Mouse (Mus musculus): Measurements from ENCODE around the gene Sulf2. TPM values are rescaled to one million over a fixed set of nuclear protein-coding genes. Genes with fewer than 3 reads are reported as not detected.
"Not testable (repeated sequence)": the region's sequence is repeated elsewhere in the genome, so short reads cannot be mapped to it uniquely, and the experiment has no call there.

The Sulf2 gene
- 10 to 100 TPM; 84.5 to 88.7 TPM for total RNA-seq (2021)

- intact Hi-C loops (cut with DNase I), result loop anchor here (1.0 to 5.0 kb wide), 5 partner anchors 47 to 409 kb away; no protein-coding TSS in a partner anchor
- peak; percentile 87 to 89 for DNase-seq
These were observed at the start of gene Sulf2 for GRCm38 (mm10) chr2:166155454-166155815. Sulf2 (minus strand) TSS chr2:166155663.

- no peak for DNase-seq
- intact Hi-C loops (cut with DNase I), result no loop called here
These were observed 48.7 kb upstream of the Sulf2 start for GRCm38 (mm10) chr2:166204174-166204573.

GRCm38 (mm10) chr2:166203647-166204046 is 48.2 kb upstream of the Sulf2 start:
- peak in 1 of 2 experiments; percentile 42 for DNase-seq
- intact Hi-C loops (cut with DNase I), result no loop called here

GRCm38 (mm10) chr2:166197964-166198363 is 42.5 kb upstream of the Sulf2 start:
- no peak for DNase-seq
- intact Hi-C loops (cut with DNase I), result no loop called here

- peak; percentile 63 for DNase-seq
- intact Hi-C loops (cut with DNase I), result no loop called here
These were observed 41.6 kb upstream of the Sulf2 start for GRCm38 (mm10) chr2:166197064-166197463.

GRCm38 (mm10) chr2:166196080-166196786 is 40.8 kb upstream of the Sulf2 start:
- intact Hi-C loops (cut with DNase I), result no loop called here
- peak in 1 of 2 experiments; percentile 51 for DNase-seq

- no peak for DNase-seq
- intact Hi-C loops (cut with DNase I), result no loop called here
These were observed 39.6 kb upstream of the Sulf2 start for GRCm38 (mm10) chr2:166195041-166195440.

GRCm38 (mm10) chr2:166194112-166194758 is 38.8 kb upstream of the Sulf2 start:
- DNase-seq, result no peak
- intact Hi-C loops (cut with DNase I), result no loop called here

- DNase-seq, result no peak
- intact Hi-C loops (cut with DNase I), result no loop called here
These were observed 38.0 kb upstream of the Sulf2 start for GRCm38 (mm10) chr2:166193509-166193908.

- DNase-seq, result no peak
- intact Hi-C loops (cut with DNase I), result no loop called here
These were observed 35.4 kb upstream of the Sulf2 start for GRCm38 (mm10) chr2:166190816-166191215.

- intact Hi-C loops (cut with DNase I), result no loop called here
- DNase-seq, result no peak
These were observed 33.7 kb upstream of the Sulf2 start for GRCm38 (mm10) chr2:166189191-166189590.

GRCm38 (mm10) chr2:166187874-166188453 is 32.5 kb upstream of the Sulf2 start:
- intact Hi-C loops (cut with DNase I); DNase-seq: not testable (repeated sequence)

GRCm38 (mm10) chr2:166187319-166187718 is 31.9 kb upstream of the Sulf2 start:
- intact Hi-C loops (cut with DNase I); DNase-seq: not testable (repeated sequence)

- intact Hi-C loops (cut with DNase I), result no loop called here
These were observed 30.9 kb upstream of the Sulf2 start for GRCm38 (mm10) chr2:166186244-166186948.

GRCm38 (mm10) chr2:166185768-166186167 is 30.3 kb upstream of the Sulf2 start:
- no peak for DNase-seq
- intact Hi-C loops (cut with DNase I), result no loop called here

More at GRCm38 (mm10) chr2:166186244-166186948, 30.9 kb upstream of the Sulf2 start:
- DNase-seq, result no peak

- no peak for DNase-seq
These were observed 29.0 kb upstream of the Sulf2 start for GRCm38 (mm10) chr2:166184417-166184816.

GRCm38 (mm10) chr2:166182009-166182685 is 26.7 kb upstream of the Sulf2 start:
- intact Hi-C loops (cut with DNase I), result no loop called here
- DNase-seq, result no peak

More at GRCm38 (mm10) chr2:166184417-166184816, 29.0 kb upstream of the Sulf2 start:
- intact Hi-C loops (cut with DNase I), result no loop called here

GRCm38 (mm10) chr2:166180744-166181508 is 25.5 kb upstream of the Sulf2 start:
- intact Hi-C loops (cut with DNase I), result no loop called here

GRCm38 (mm10) chr2:166180136-166180649 is 24.7 kb upstream of the Sulf2 start:
- peak in 1 of 2 experiments; percentile 47 for DNase-seq
- intact Hi-C loops (cut with DNase I), result no loop called here

More at GRCm38 (mm10) chr2:166180744-166181508, 25.5 kb upstream of the Sulf2 start:
- DNase-seq, result peak; percentile 83 to 84
